Mouse (Mus musculus) cerebellum, adult 9-11 months (tissue): ENCODE measurements around the gene Polr2c.

Experiments used
- DNase-seq: peaks from one replicate; pipeline ENCODE4 v3.0.0; 2022

The Polr2c gene

GRCm38 (mm10) chr8:94888383-94889036 is 31.3 kb downstream of the Polr2c start:
- DNase-seq, result no peak

GRCm38 (mm10) chr8:94892917-94893316 is 35.7 kb downstream of the Polr2c start:
- no peak for DNase-seq

GRCm38 (mm10) chr8:94899262-94899661 is 42.0 kb downstream of the Polr2c start:
- DNase-seq, result no peak

- no peak for DNase-seq
Observed at GRCm38 (mm10) chr8:94900617-94901016, 43.4 kb downstream of the Polr2c start.

GRCm38 (mm10) chr8:94901031-94901430 is 43.8 kb downstream of the Polr2c start:
- no peak for DNase-seq

GRCm38 (mm10) chr8:94903709-94904108 is 46.5 kb downstream of the Polr2c start:
- no peak for DNase-seq

- DNase-seq, result no peak
Observed at GRCm38 (mm10) chr8:94904450-94905175, 47.4 kb downstream of the Polr2c start.

- DNase-seq, result no peak
Observed at GRCm38 (mm10) chr8:94907591-94908300, 50.5 kb downstream of the Polr2c start.

- peak; percentile 63 for DNase-seq
Observed at GRCm38 (mm10) chr8:94908847-94909246, 51.6 kb downstream of the Polr2c start.

GRCm38 (mm10) chr8:94913061-94913660 is 55.9 kb downstream of the Polr2c start:
- no peak for DNase-seq

- no peak for DNase-seq
Observed at GRCm38 (mm10) chr8:94914256-94914655, 57.0 kb downstream of the Polr2c start.

GRCm38 (mm10) chr8:94914701-94915101 is 57.5 kb downstream of the Polr2c start:
- DNase-seq, result no peak

- DNase-seq, result no peak
Observed at GRCm38 (mm10) chr8:94916311-94916959, 59.2 kb downstream of the Polr2c start.

- no peak for DNase-seq
Observed at GRCm38 (mm10) chr8:94916960-94917324, 59.7 kb downstream of the Polr2c start.

GRCm38 (mm10) chr8:94917352-94917751 is 60.1 kb downstream of the Polr2c start:
- DNase-seq, result peak; percentile 56

- no peak for DNase-seq
Observed at GRCm38 (mm10) chr8:94917851-94918495, 60.7 kb downstream of the Polr2c start, which contains the start of gene Ccdc102a. TSS of gene Ccdc102a (minus strand) at chr8:94918098.

- DNase-seq, result no peak
Observed at GRCm38 (mm10) chr8:94919256-94919655, 62.0 kb downstream of the Polr2c start.

- no peak for DNase-seq
Observed at GRCm38 (mm10) chr8:94922176-94922575, 64.9 kb downstream of the Polr2c start.

- no peak for DNase-seq
Observed at GRCm38 (mm10) chr8:94922602-94923001, 65.4 kb downstream of the Polr2c start.
